Mouse (Mus musculus): Measurements from ENCODE around the gene Heatr9. TPM values are rescaled to one million over a fixed set of nuclear protein-coding genes. Genes with fewer than 3 reads are reported as not detected.

Heatr9 gene
- polyA plus RNA-seq (2021; fragmentation: Nextera tagmentation), result not detected in 2 replicates
- long read RNA-seq, experiment 1, result 0 reads
- long read RNA-seq, experiment 2, result 0 reads

GRCm38 (mm10) chr11:83522075-83522474, at the start of gene Heatr9:
Gene Heatr9 (minus strand): TSS chr11:83522175.

GRCm38 (mm10) chr11:83530360-83530759, 8.4 kb upstream of the Heatr9 start, which contains the start of gene Ccl5:
Gene Ccl5 (minus strand): TSS chr11:83530518.

GRCm38 (mm10) chr11:83472324-83473234, 49.4 kb downstream of the Heatr9 start, which contains the start of gene Taf15:
Gene Taf15 (plus strand): TSS chr11:83473086.

GRCm38 (mm10) chr11:83462711-83463244, 59.2 kb downstream of the Heatr9 start, which contains the start of gene Mmp28:
Gene Mmp28 (minus strand): TSS chr11:83463071.

Other genes starting within 250 kb of the Heatr9 start
- not detected in 2 replicates for gene Slfn14, start 235.4 kb downstream of the Heatr9 start, polyA plus RNA-seq (2021; fragmentation: Nextera tagmentation)
- 77.1 and 89.6 TPM in 2 replicates for gene Ap2b1, start 223.2 kb downstream of the Heatr9 start, polyA plus RNA-seq (2021; fragmentation: Nextera tagmentation)
- gene Pex12, start 219.6 kb downstream of the Heatr9 start, polyA plus RNA-seq (2021; fragmentation: Nextera tagmentation), result 9.0 and 10.0 TPM in 2 replicates
- gene Rasl10b, start 113.0 kb downstream of the Heatr9 start, polyA plus RNA-seq (2021; fragmentation: Nextera tagmentation), result 17.3 and 19.8 TPM in 2 replicates
- 0.39 and 0.56 TPM in 2 replicates for gene Gas2l2, start 92.7 kb downstream of the Heatr9 start, polyA plus RNA-seq (2021; fragmentation: Nextera tagmentation)
- 0.30 and 0.52 TPM in 2 replicates for gene 1700020L24Rik, start 84.5 kb downstream of the Heatr9 start, polyA plus RNA-seq (2021; fragmentation: Nextera tagmentation)
- gene Mmp28, start 59.1 kb downstream of the Heatr9 start, polyA plus RNA-seq (2021; fragmentation: Nextera tagmentation), result 0.80 and 0.95 TPM in 2 replicates
- 0.56 and 1.3 TPM in 2 replicates for gene Taf15, start 49.1 kb downstream of the Heatr9 start, polyA plus RNA-seq (2021; fragmentation: Nextera tagmentation)
- gene Ccl5, start 8.3 kb upstream of the Heatr9 start, polyA plus RNA-seq (2021; fragmentation: Nextera tagmentation), result 1.1 and 4.9 TPM in 2 replicates
- 0.89 and 1.9 TPM in 2 replicates for gene Ccl9, start 56.5 kb upstream of the Heatr9 start, polyA plus RNA-seq (2021; fragmentation: Nextera tagmentation)
- 2.1 and 2.5 TPM in 2 replicates for gene Ccl6, start 70.9 kb upstream of the Heatr9 start, polyA plus RNA-seq (2021; fragmentation: Nextera tagmentation)
- gene Rpl9-ps1, start 123.4 kb upstream of the Heatr9 start, polyA plus RNA-seq (2021; fragmentation: Nextera tagmentation), result not detected in 2 replicates
- gene Ccl3, start 127.2 kb upstream of the Heatr9 start, polyA plus RNA-seq (2021; fragmentation: Nextera tagmentation), result 1.1 and 1.3 TPM in 2 replicates
- 1.2 and 1.3 TPM in 2 replicates for gene Ccl4, start 140.4 kb upstream of the Heatr9 start, polyA plus RNA-seq (2021; fragmentation: Nextera tagmentation)
- 1.8 and 2.6 TPM in 2 replicates for gene Wfdc17, start 181.8 kb upstream of the Heatr9 start, polyA plus RNA-seq (2021; fragmentation: Nextera tagmentation)
- 7.8 and 8.6 TPM in 2 replicates for gene Wfdc18, start 186.8 kb upstream of the Heatr9 start, polyA plus RNA-seq (2021; fragmentation: Nextera tagmentation)
- not detected in 2 replicates for gene Wfdc21, start 224.8 kb upstream of the Heatr9 start, polyA plus RNA-seq (2021; fragmentation: Nextera tagmentation)
- 6.9 and 7.2 TPM in 2 replicates for gene Heatr6, start 231.5 kb upstream of the Heatr9 start, polyA plus RNA-seq (2021; fragmentation: Nextera tagmentation)

All from layer of hippocampus, adult 6 months (tissue).